Mouse (Mus musculus) kidney, adult 18-20 months (tissue): ENCODE data around the gene Ttc7b.

Source experiments
- DNase-seq: peaks from one replicate; pipeline ENCODE4 v3.0.0; 2021

Gene Ttc7b

DNA sequence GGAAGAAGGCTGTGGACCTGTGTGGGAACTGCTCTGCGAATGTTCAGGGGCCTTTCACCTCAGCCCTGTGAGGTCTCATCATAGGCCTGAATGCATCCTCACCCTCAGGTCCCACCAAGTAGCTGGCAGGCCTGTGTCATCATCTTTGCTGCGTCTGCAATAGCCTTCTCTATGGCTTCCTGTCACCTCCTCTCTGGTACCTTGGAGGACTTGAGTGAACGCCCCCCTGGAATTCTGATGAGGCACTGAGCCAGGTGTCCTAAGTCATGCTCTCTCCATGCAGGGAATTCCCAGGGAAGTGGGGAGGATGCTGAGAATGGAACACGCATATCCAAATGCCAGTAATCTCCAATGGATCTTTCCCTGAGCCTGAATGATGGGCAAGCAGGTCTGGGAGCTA is 255.7 kb downstream of the Ttc7b start:
- no peak for DNase-seq

DNA sequence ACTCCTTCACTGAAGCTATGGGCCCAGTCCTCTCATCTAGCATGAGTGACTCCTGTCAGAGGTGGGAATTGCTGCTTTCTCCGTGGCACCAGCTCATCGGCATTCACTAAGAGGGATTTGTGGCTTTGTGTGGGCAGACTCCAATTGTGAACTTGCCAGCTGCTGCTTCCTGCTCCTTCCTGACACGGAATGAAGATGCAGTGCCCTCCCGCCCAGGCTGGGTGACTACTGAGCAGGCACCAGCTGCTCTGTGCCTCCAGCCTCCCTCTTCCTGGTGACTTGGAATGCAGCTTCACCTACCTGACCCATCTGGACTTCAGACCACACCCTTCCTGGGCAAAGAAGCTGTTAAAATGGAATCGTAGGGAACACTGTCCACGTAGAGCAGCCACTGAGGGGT is 257.8 kb downstream of the Ttc7b start:
- DNase-seq, result no peak

DNA sequence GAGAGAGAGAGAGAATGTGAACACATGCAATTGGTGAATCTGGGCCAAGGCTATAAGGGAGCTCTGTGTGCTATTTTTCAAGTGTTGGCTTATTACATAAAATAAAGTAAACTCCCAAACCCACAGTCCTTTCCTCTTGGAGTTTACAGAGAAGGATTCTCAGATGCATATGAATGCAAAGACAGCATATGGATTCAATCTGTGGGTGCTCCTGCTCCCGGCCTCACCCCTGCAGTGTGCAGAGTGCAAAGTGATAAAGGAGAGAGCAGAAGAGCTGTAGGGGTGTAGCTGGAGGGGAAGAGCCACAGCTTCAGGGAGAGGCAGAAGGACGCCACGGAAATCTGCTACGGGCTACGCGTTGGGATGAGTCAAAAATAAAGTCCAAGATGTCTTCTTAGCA is 258.9 kb downstream of the Ttc7b start:
- DNase-seq, result no peak

DNA sequence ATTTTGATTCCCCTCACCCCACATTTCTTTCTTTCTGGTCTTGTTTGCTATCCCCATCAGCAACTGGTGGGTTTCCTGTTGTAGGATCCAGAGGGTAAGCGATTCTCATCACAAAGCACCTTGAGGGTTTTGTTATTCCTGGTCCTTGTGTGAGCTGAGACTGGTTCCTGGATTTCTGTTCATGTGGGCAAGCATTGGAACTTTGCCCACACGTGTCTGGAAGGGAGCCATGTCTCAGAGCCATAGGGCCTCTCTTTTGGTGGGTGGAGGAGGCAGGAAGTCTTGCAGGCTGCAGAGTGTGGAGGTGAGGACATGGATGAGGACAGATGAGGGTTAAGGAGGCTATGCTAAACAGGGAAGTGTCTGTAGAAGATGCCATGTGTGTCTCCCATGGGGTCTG is 260.5 kb downstream of the Ttc7b start:
- DNase-seq, result no peak

DNA sequence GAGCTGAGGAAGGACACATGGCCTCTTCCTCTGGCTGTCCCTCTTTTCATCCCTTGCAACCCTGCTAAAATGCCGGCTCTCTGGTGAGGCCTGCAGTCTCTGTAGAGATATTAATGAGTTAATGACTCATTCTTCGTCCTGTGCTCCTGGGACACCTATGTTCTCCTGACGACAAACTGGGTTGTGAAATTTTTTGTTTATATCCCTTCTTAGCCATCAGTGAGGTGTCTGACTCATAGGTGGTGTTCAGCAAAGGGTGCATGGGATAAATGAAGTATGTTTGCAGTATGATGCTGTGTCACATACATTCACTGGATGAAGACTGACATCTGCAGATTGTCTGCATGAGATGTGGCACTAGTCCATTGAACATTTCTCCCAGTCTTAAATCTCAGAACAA is 262.8 kb downstream of the Ttc7b start:
- DNase-seq, result no peak

DNA sequence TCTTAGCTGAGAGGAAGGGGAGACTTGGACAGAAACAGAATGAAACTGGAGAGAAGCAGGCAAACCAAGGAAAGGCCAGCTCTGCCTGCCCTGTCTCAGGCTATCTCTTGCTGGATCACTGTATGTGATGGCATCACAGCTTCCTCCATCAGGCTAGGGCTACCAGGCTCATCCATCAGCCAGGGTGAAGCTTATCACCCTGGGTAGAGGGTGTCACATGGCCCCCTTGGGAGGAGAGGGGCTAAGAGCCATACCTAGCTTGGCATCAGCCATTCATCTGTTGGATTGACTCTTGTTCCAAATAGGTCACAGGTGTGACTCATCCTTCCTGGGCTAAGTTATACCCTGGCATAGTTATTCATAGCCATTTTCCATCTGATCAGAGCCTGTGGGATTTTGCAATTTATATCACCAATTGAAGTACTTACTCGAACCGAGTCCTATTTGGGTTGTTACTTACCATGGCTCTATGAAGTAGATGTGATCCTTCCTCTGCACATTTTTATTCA is 265.1 kb downstream of the Ttc7b start:
- DNase-seq, result no peak

DNA sequence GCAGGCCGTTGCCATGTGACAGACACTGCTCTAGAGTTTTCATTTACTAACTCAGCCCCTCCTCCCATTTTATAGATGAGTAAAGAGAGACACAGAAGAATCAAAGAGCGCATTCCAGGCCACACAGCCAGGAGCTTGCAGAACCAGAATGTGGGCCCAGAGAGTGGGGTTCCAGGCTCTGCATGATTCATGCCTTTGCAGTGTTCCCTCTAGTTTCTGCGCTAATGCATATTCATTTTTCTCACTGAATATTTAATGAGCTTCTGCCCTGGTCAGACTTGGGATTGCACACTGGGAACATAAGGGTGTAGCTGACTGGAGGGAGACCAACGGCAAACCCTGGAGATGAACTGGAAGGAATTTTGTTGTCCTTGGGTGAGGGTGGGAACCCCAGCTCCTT is 266.2 kb downstream of the Ttc7b start:
- no peak for DNase-seq
